Mouse (Mus musculus): ENCODE results near the gene Isyna1.

GRCm38 (mm10) chr8:70584606-70585257 lies 9.4 kb upstream of the Isyna1 start:
- TF ChIP-seq CTCF (IDR thresholded peaks at IDR 0.05; ENCODE audit: extremely low read depth, insufficient read depth, low read length) (no peak), POLR2A (IDR thresholded peaks at IDR 0.05; ENCODE audit: extremely low read depth, insufficient read depth, low read length) (no peak)
